Comparison of ENCODE assay signal across 25 mouse cellular contexts in the genomic region with DNA sequence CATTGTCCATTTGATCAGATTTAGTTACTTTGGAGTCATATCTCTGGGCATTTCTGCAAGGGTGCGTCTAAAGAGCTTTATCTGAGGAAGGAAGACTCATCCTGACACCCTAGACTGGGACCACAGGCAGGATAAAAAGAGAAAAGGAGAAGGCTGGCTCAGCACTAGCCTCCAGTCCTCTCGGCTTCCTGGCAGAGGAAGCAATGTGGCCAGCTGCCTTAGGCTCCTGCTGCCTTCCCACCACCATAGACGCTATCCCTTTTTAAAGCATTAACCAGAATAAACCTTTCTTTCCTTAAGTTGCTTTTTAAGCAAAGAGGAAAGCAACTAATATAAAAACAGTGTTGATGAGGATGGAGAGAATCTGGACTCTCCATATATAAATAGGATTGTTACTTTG. TPM values are rescaled to one million over a fixed set of nuclear protein-coding genes. Genes with fewer than 3 reads are reported as not detected.
DNase-seq lines count a peak whose midpoint lies in the region; ATAC-seq lines count a peak whose summit lies in the region.
"Had no signal": no experiment of that assay in that cellular context is flagged by ENCODE, and none has a peak within 500 bp of the region (broad histone marks: within the 10 kb centered on the region; RNA-seq: fewer than 3 reads in every experiment).

No protein-coding gene starts in this region.

- WGBS in intestine, embryonic 15.5 days = 81% methylated on average over 3 of the region's 3 CpGs

- H3K4me1 ChIP-seq in intestine, embryonic 15.5 days (replicated peaks) = no peaks in the 10 kb centered on the region
- H3K4me1 ChIP-seq: embryonic facial prominence, embryonic 12.5 days; heart, embryonic 15.5 days; limb, embryonic 13.5 days; lung, embryonic 15.5 days had no signal

- no peaks in the 10 kb centered on the region for H3K27me3 ChIP-seq in intestine, embryonic 15.5 days (replicated peaks)
- H3K27me3 ChIP-seq: embryonic facial prominence, embryonic 12.5 days; heart, embryonic 15.5 days; limb, embryonic 13.5 days; lung, embryonic 15.5 days had no signal

- no peak overlapping the region for H3K4me3 ChIP-seq in intestine, embryonic 15.5 days (replicated peaks)
- H3K4me3 ChIP-seq: embryonic facial prominence, embryonic 12.5 days; heart, embryonic 10.5 days; heart, embryonic 15.5 days; limb, embryonic 13.5 days; lung, embryonic 15.5 days had no signal

- H3K4me2 ChIP-seq in intestine, embryonic 15.5 days (replicated peaks) = no peak overlapping the region
- H3K4me2 ChIP-seq: embryonic facial prominence, embryonic 12.5 days; heart, embryonic 15.5 days; limb, embryonic 13.5 days; liver, embryonic 11.5 days; lung, embryonic 15.5 days had no signal

- H3K9ac ChIP-seq in intestine, embryonic 15.5 days = no peak overlapping the region
- H3K9ac ChIP-seq: embryonic facial prominence, embryonic 12.5 days; heart, embryonic 15.5 days; limb, embryonic 13.5 days; lung, embryonic 15.5 days had no signal

- DNase-seq in cerebellum, postnatal 10 days = peak; percentile 63 to 71
- peak; percentile 63 for DNase-seq in heart, adult 11 months
- no peak for DNase-seq in heart, adult 18-20 months
- DNase-seq in brain, adult 2 months (ENCODE audit: low read depth, low spot score) = peak; percentile 83
- peak; percentile 72 to 82 for DNase-seq in right cerebral cortex, postnatal 10 days (ENCODE audit: low spot score in 2 of 2)
- DNase-seq: adrenal gland, adult 8-10 months; cerebellum, adult 11 months; gastrocnemius, postnatal 10 days; kidney, adult 2 months; kidney, postnatal 36 days; layer of hippocampus, postnatal 36 days; midbrain, embryonic 14.5 days; thymus, adult 18-20 months; thymus, postnatal 36 days had no signal

- H3K9me3 ChIP-seq in intestine, embryonic 15.5 days = no peaks in the 10 kb centered on the region
- H3K9me3 ChIP-seq: embryonic facial prominence, embryonic 12.5 days; heart, embryonic 10.5 days; heart, embryonic 15.5 days; limb, embryonic 13.5 days; lung, embryonic 15.5 days had no signal

- ATAC-seq in cerebellum, adult (ENCODE audit: insufficient number of reproducible peaks, low FRiP score, low TSS enrichment) = no peak
- ATAC-seq in erythroblast, adult 5-6 weeks (replicated peaks; ENCODE audit: low FRiP score, poor library complexity, severe bottlenecking) = no peak
- ATAC-seq in intestine, embryonic 15.5 days = no peak
- ATAC-seq: hindbrain, embryonic 16.5 days had no signal

- H3K36me3 ChIP-seq in intestine, embryonic 15.5 days = no peaks in the 10 kb centered on the region
- H3K36me3 ChIP-seq: embryonic facial prominence, embryonic 12.5 days; G1E; heart, embryonic 10.5 days; heart, embryonic 15.5 days; limb, embryonic 13.5 days; lung, embryonic 15.5 days had no signal

- H3K27ac ChIP-seq in intestine, embryonic 15.5 days = no peak overlapping the region
- H3K27ac ChIP-seq: embryonic facial prominence, embryonic 12.5 days; heart, embryonic 10.5 days; heart, embryonic 15.5 days; limb, embryonic 13.5 days; lung, embryonic 15.5 days had no signal

RNA-seq across cellular contexts. Expression of a gene that starts 24.6 kb away (rescaled TPM):
- total RNA-seq in heart, adult 18-20 months (2021) = 10 to 100 TPM; 14.7 to 16.7 TPM
- 5.6 and 22.1 TPM in 2 replicates for total RNA-seq in erythroblast, adult 5-6 weeks (2015; ENCODE audit: low replicate concordance)
- total RNA-seq in erythroblast, adult 5-6 weeks (2017; ENCODE audit: low replicate concordance) = 4.5 and 5.5 TPM in 2 replicates
- polyA plus RNA-seq in intestine, embryonic 15.5 days (2015; fragmentation: Nextera tagmentation; extraction: Ambion mirVana) = 3.0 and 3.9 TPM in 2 replicates
- polyA plus RNA-seq: G1E had no signal

Comparison
In these comparisons a context has a peak if more than half of its experiments do, and no peak if none do; other contexts are left out.
1. DNase-seq: peak in cerebellum, postnatal 10 days (2 of 2), heart, adult 11 months (single experiment), brain, adult 2 months (single experiment) and right cerebral cortex, postnatal 10 days (2 of 2); none in heart, adult 18-20 months (0 of 2).